Mouse (Mus musculus): ENCODE results near the gene 4933428G20Rik. TPM values are rescaled to one million over a fixed set of nuclear protein-coding genes. Genes with fewer than 3 reads are reported as not detected.
A peak's percentile ranks its signal among the peaks of the same experiment; 100 is the strongest.

Gene 4933428G20Rik
- polyA plus RNA-seq, 1 experiment from 2014 or later = 1.4 TPM

GRCm38 (mm10) chr11:97539622-97540021 lies 39.5 kb upstream of the 4933428G20Rik start:
- H3K27me3 ChIP-seq = peaks cover 72% of the 10 kb centered on the region
- H3K27ac ChIP-seq = no peak overlapping the region
- H3K4me1 ChIP-seq = peaks cover 26% of the 10 kb centered on the region
- H3K36me3 ChIP-seq = no peaks in the 10 kb centered on the region
- no peaks in the 10 kb centered on the region for H3K9me3 ChIP-seq
- no peak overlapping the region for H3K4me2 ChIP-seq (replicated peaks)
- H3K9ac ChIP-seq = no peak overlapping the region
- no peak for ATAC-seq (ENCODE audit: insufficient number of reproducible peaks, insufficient read depth, low FRiP score, low TSS enrichment)
- 78% methylated on average over 5 of the region's 5 CpGs for WGBS
- H3K4me3 ChIP-seq = no peak overlapping the region

- H3K27me3 ChIP-seq = peaks cover 76% of the 10 kb centered on the region
- H3K4me3 ChIP-seq = peak overlapping the region; percentile 43
- H3K4me1 ChIP-seq = peaks cover 35% of the 10 kb centered on the region
- H3K9ac ChIP-seq = no peak overlapping the region
- H3K9me3 ChIP-seq = no peaks in the 10 kb centered on the region
- H3K4me2 ChIP-seq (replicated peaks) = peak overlapping the region; percentile 75
- ATAC-seq (ENCODE audit: insufficient number of reproducible peaks, insufficient read depth, low FRiP score, low TSS enrichment) = no peak
- WGBS = 21% methylated on average over 12 of the region's 12 CpGs
- no peaks in the 10 kb centered on the region for H3K36me3 ChIP-seq
- no peak overlapping the region for H3K27ac ChIP-seq
Measured at GRCm38 (mm10) chr11:97537580-97538089, 37.5 kb upstream of the 4933428G20Rik start.

GRCm38 (mm10) chr11:97536835-97537579 lies 36.9 kb upstream of the 4933428G20Rik start:
- Histone ChIP-seq H3K9me3 (no peaks in the 10 kb centered on the region), H3K4me3 (peak overlapping the region; percentile 43), H3K4me2 (replicated peaks) (peak overlapping the region; percentile 75), H3K27me3 (peaks cover 79% of the 10 kb centered on the region), H3K36me3 (no peaks in the 10 kb centered on the region), H3K4me1 (peaks cover 36% of the 10 kb centered on the region), H3K9ac (peak overlapping the region; percentile 32; the same call in 1 of the 2 replicates), H3K27ac (no peak overlapping the region)
- 2% methylated on average over 34 of the region's 36 CpGs for WGBS
- peak; percentile 16; the same call in 1 of the 2 replicates for ATAC-seq (ENCODE audit: insufficient number of reproducible peaks, insufficient read depth, low FRiP score, low TSS enrichment)

- peak overlapping the region; percentile 75 for H3K4me2 ChIP-seq (replicated peaks)
- no peak overlapping the region for H3K9ac ChIP-seq
- H3K36me3 ChIP-seq = no peaks in the 10 kb centered on the region
- peaks cover 83% of the 10 kb centered on the region for H3K27me3 ChIP-seq
- H3K9me3 ChIP-seq = no peaks in the 10 kb centered on the region
- H3K27ac ChIP-seq = no peak overlapping the region
- peak overlapping the region; percentile 43 for H3K4me3 ChIP-seq
- peaks cover 36% of the 10 kb centered on the region for H3K4me1 ChIP-seq
- ATAC-seq (ENCODE audit: insufficient number of reproducible peaks, insufficient read depth, low FRiP score, low TSS enrichment) = no peak
- 13% methylated on average over 35 of the region's 35 CpGs for WGBS
Measured at GRCm38 (mm10) chr11:97536083-97536747, 36.1 kb upstream of the 4933428G20Rik start.

GRCm38 (mm10) chr11:97535660-97536059 lies 35.5 kb upstream of the 4933428G20Rik start:
- H3K36me3 ChIP-seq = no peaks in the 10 kb centered on the region
- WGBS = 47% methylated on average over 5 of the region's 5 CpGs
- peaks cover 36% of the 10 kb centered on the region for H3K4me1 ChIP-seq
- no peak overlapping the region for H3K4me2 ChIP-seq (replicated peaks)
- H3K27ac ChIP-seq = no peak overlapping the region
- H3K9me3 ChIP-seq = no peaks in the 10 kb centered on the region
- no peak overlapping the region for H3K4me3 ChIP-seq
- ATAC-seq (ENCODE audit: insufficient number of reproducible peaks, insufficient read depth, low FRiP score, low TSS enrichment) = no peak
- peaks cover 86% of the 10 kb centered on the region for H3K27me3 ChIP-seq
- no peak overlapping the region for H3K9ac ChIP-seq

GRCm38 (mm10) chr11:97535308-97535630 lies 35.1 kb upstream of the 4933428G20Rik start:
- 20% methylated on average over 5 of the region's 5 CpGs for WGBS
- H3K9ac ChIP-seq = no peak overlapping the region
- peaks cover 90% of the 10 kb centered on the region for H3K27me3 ChIP-seq

GRCm38 (mm10) chr11:97534442-97535307 lies 34.5 kb upstream of the 4933428G20Rik start:
- Histone ChIP-seq H3K4me1 (peaks cover 36% of the 10 kb centered on the region), H3K4me3 (peak overlapping the region; percentile 17), H3K36me3 (no peaks in the 10 kb centered on the region), H3K27ac (no peak overlapping the region), H3K9ac (peak overlapping the region; percentile 29; the same call in 1 of the 2 replicates), H3K4me2 (replicated peaks) (peak overlapping the region; percentile 34), H3K9me3 (no peaks in the 10 kb centered on the region), H3K27me3 (peaks cover 89% of the 10 kb centered on the region)
- no peak for ATAC-seq (ENCODE audit: insufficient number of reproducible peaks, insufficient read depth, low FRiP score, low TSS enrichment)
- WGBS = 2% methylated on average over 95 of the region's 95 CpGs

More at GRCm38 (mm10) chr11:97535308-97535630, 35.1 kb upstream of the 4933428G20Rik start:
- Histone ChIP-seq H3K4me1 (peaks cover 36% of the 10 kb centered on the region), H3K9me3 (no peaks in the 10 kb centered on the region), H3K36me3 (no peaks in the 10 kb centered on the region), H3K27ac (no peak overlapping the region), H3K4me3 (peak overlapping the region; percentile 17; the same call in 1 of the 2 replicates), H3K4me2 (replicated peaks) (no peak overlapping the region; the same call in 1 of the 2 replicates)
- no peak for ATAC-seq (ENCODE audit: insufficient number of reproducible peaks, insufficient read depth, low FRiP score, low TSS enrichment)

GRCm38 (mm10) chr11:97533653-97534052 lies 33.5 kb upstream of the 4933428G20Rik start:
- H3K9me3 ChIP-seq = no peaks in the 10 kb centered on the region
- H3K27ac ChIP-seq = no peak overlapping the region
- WGBS = 24% methylated on average over 7 of the region's 7 CpGs
- H3K4me2 ChIP-seq (replicated peaks) = no peak overlapping the region
- peaks cover 36% of the 10 kb centered on the region for H3K4me1 ChIP-seq
- H3K27me3 ChIP-seq = peaks cover 82% of the 10 kb centered on the region
- ATAC-seq (ENCODE audit: insufficient number of reproducible peaks, insufficient read depth, low FRiP score, low TSS enrichment) = no peak
- H3K36me3 ChIP-seq = no peaks in the 10 kb centered on the region
- no peak overlapping the region for H3K9ac ChIP-seq
- no peak overlapping the region for H3K4me3 ChIP-seq

- H3K27me3 ChIP-seq = peaks cover 76% of the 10 kb centered on the region
- WGBS = 4% methylated on average over 20 of the region's 20 CpGs
- H3K4me3 ChIP-seq = peak overlapping the region; percentile 24
- peaks cover 36% of the 10 kb centered on the region for H3K4me1 ChIP-seq
- ATAC-seq (ENCODE audit: insufficient number of reproducible peaks, insufficient read depth, low FRiP score, low TSS enrichment) = no peak
- no peaks in the 10 kb centered on the region for H3K36me3 ChIP-seq
- H3K27ac ChIP-seq = no peak overlapping the region
- H3K4me2 ChIP-seq (replicated peaks) = peak overlapping the region; percentile 82
- no peak overlapping the region for H3K9ac ChIP-seq
- no peaks in the 10 kb centered on the region for H3K9me3 ChIP-seq
Measured at GRCm38 (mm10) chr11:97532950-97533582, 32.9 kb upstream of the 4933428G20Rik start.

GRCm38 (mm10) chr11:97532354-97532753 lies 32.2 kb upstream of the 4933428G20Rik start:
- Histone ChIP-seq H3K4me2 (replicated peaks) (peak overlapping the region; percentile 82), H3K9ac (no peak overlapping the region), H3K4me1 (peaks cover 31% of the 10 kb centered on the region), H3K4me3 (peak overlapping the region; percentile 47), H3K27me3 (peaks cover 69% of the 10 kb centered on the region), H3K9me3 (no peaks in the 10 kb centered on the region), H3K27ac (no peak overlapping the region), H3K36me3 (no peaks in the 10 kb centered on the region)
- WGBS = 14% methylated on average over 8 of the region's 8 CpGs
- no peak for ATAC-seq (ENCODE audit: insufficient number of reproducible peaks, insufficient read depth, low FRiP score, low TSS enrichment)
